Mouse (Mus musculus) midbrain, embryonic 14.5 days (tissue): ENCODE measurements around the gene Lipo3. TPM values are rescaled to one million over a fixed set of nuclear protein-coding genes. Genes with fewer than 3 reads are reported as not detected.
"Not testable (repeated sequence)": the region's sequence is repeated elsewhere in the genome, so short reads cannot be mapped to it uniquely, and the experiment has no call there.

Source experiments
- ATAC-seq: fragments of 200-750 bp; cut with Nextera tagmentation; 2 replicates; pipeline ENCODE4 v1.8.0; 2017; ENCODE audit warnings: moderate number of reproducible peaks, moderate library complexity; ENCODE audit not compliant: low FRiP score, low TSS enrichment
- DNase-seq: peaks from one replicate; pipeline ENCODE4 v3.0.0-alpha.2; 2015
- H3K27ac ChIP-seq: fragments of 300-500 bp; sonication (generic); replicated peaks from 2 replicates; pipeline ENCODE4 v1.5.1; 2014; ENCODE audit warnings: mild to moderate bottlenecking, low read depth, low read length, moderate library complexity
- H3K27me3 ChIP-seq: fragments of 300-500 bp; sonication (generic); 2 replicates; pipeline ENCODE4 v1.6.1; 2014; ENCODE audit warnings: low read length, control low read depth, mixed read lengths; ENCODE audit not compliant: control insufficient read depth, insufficient read depth
- H3K36me3 ChIP-seq: fragments of 300-500 bp; sonication (generic); 2 replicates; pipeline ENCODE4 v1.6.1; 2014; ENCODE audit warnings: low read length, control low read depth; ENCODE audit not compliant: control insufficient read depth, insufficient read depth
- H3K4me1 ChIP-seq: fragments of 300-500 bp; sonication (generic); 2 replicates; pipeline ENCODE4 v1.6.1; 2014; ENCODE audit warnings: mild to moderate bottlenecking, antibody characterized with exemption, low read length, control low read depth; ENCODE audit not compliant: control insufficient read depth, insufficient read depth
- H3K4me2 ChIP-seq: fragments of 300-500 bp; sonication (generic); 2 replicates; pipeline ENCODE4 v1.6.1; 2014; ENCODE audit warnings: mild to moderate bottlenecking, low read length, moderate library complexity
- H3K4me3 ChIP-seq: fragments of 300-500 bp; sonication (generic); replicated peaks from 2 replicates; pipeline ENCODE4 v1.5.1; 2014; ENCODE audit warnings: low read depth, low read length
- H3K9ac ChIP-seq: fragments of 300-500 bp; sonication (generic); replicated peaks from 2 replicates; pipeline ENCODE4 v1.6.1; 2014; ENCODE audit warnings: mild to moderate bottlenecking, low read length, moderate library complexity
- H3K9me3 ChIP-seq: fragments of 300-500 bp; sonication (generic); 2 replicates; pipeline ENCODE4 v1.6.1; 2016; ENCODE audit warnings: low read length, control low read depth, mixed read lengths; ENCODE audit not compliant: control insufficient read depth
- WGBS: fragments of 180-500 bp; shearing (Covaris S2); extraction: QIAGEN DNeasy Blood & Tissue Kit; methylation state at CpG from one replicate; pipeline ENCODE4 v1.1.7; 2014; 5-methylcytosine and 5-hydroxymethylcytosine counted together
- polyA plus RNA-seq: library from polyadenylated mRNA; unstranded; fragments of >200 nt; fragmentation: Nextera tagmentation; extraction: Ambion mirVana; gene quantifications from 2 replicates; pipeline ENCODE4 v1.2.1, GENCODE M21; 2014

The Lipo3 gene
- 12.8 and 16.1 TPM in 2 replicates for polyA plus RNA-seq

DNA sequence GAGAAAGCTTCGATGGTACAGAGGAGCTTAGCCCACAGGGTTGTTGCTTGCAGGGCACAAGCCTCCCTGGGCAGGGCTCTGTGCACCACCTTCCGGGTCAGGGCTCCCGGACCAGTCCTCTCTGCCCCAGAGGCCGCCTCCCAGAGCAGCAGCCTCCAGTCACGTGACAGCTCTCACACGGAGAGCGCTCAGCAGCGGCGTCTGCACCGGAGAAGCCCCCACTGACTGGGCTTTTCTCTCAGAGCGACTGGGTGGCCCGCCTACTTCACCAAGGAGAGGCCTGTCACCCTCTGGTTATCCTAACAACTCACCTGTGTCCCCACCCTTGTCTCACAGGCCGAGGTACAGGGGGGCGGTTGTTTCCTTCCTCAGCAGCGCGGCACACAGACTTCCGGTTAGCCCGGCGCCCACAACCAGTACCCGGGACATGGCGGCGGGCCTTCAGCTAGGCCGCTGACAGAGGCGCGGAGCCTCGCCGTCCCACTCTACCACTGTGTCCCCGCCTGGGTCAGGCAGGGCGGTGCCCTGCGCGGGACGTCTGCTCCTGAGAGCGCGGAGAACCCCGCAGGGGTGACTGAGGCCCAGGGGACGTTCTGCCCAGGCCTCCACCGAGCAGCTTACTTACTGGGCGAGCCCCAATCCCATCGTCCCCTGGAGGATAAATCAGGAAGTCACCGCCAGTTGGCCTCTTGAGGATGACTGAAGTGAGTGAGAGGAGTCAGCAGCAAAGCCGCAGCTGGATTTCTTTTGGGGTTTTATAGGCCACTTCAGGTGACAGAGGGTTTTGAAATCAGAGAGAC lies at the start of gene Lipo3:
Lipo3 (minus strand) TSS at position 665 of the 800 bp plus-strand sequence.
- not testable (repeated sequence) for H3K27me3 ChIP-seq, H3K27ac ChIP-seq, H3K4me1 ChIP-seq, H3K9ac ChIP-seq, H3K9me3 ChIP-seq, H3K36me3 ChIP-seq
- Histone ChIP-seq H3K4me2 (peak within 1 kb of the TSS; percentile 40), H3K4me3 (0 out of 2 replicates have a peak within 1 kb of the TSS, but pooled peaks have one; percentile 13)
- WGBS: 23% methylated on average over 11 of the region's 41 CpGs
- DNase-seq: peak; percentile 13
- peak; percentile 92 for ATAC-seq

GRCm38 (mm10) chr19:33787359-33787758 lies 25.6 kb upstream of the Lipo3 start, which contains the start of gene Lipo1:
Gene Lipo1 (minus strand): TSS chr19:33787459.
- H3K4me2 ChIP-seq, H3K4me1 ChIP-seq, H3K36me3 ChIP-seq, ATAC-seq, H3K9ac ChIP-seq, H3K27me3 ChIP-seq, H3K9me3 ChIP-seq, H3K4me3 ChIP-seq, DNase-seq, H3K27ac ChIP-seq: not testable (repeated sequence)

- ATAC-seq: no peak
- WGBS: 91% methylated on average over 12 of the region's 12 CpGs
Measured at GRCm38 (mm10) chr19:33786576-33787277, 25.0 kb upstream of the Lipo3 start.

GRCm38 (mm10) chr19:33751259-33751658 lies 10.5 kb downstream of the Lipo3 start, which contains the start of gene Lipo2:
Gene Lipo2 (minus strand): TSS chr19:33751359.
- not testable (repeated sequence) for H3K36me3 ChIP-seq, H3K27me3 ChIP-seq, H3K9ac ChIP-seq, H3K9me3 ChIP-seq, ATAC-seq, H3K4me3 ChIP-seq, H3K4me1 ChIP-seq, H3K4me2 ChIP-seq, DNase-seq, H3K27ac ChIP-seq
- WGBS: 95% methylated on average over 1 of the region's 1 CpGs

More at GRCm38 (mm10) chr19:33786576-33787277, 25.0 kb upstream of the Lipo3 start:
- Histone ChIP-seq H3K4me3 (no peak overlapping the region), H3K27ac (no peak overlapping the region), H3K27me3 (no peaks in the 10 kb centered on the region), H3K36me3 (no peaks in the 10 kb centered on the region), H3K9me3 (no peaks in the 10 kb centered on the region), H3K4me2 (no peak overlapping the region), H3K9ac (no peak overlapping the region), H3K4me1 (no peaks in the 10 kb centered on the region)
- no peak for DNase-seq

DNA sequence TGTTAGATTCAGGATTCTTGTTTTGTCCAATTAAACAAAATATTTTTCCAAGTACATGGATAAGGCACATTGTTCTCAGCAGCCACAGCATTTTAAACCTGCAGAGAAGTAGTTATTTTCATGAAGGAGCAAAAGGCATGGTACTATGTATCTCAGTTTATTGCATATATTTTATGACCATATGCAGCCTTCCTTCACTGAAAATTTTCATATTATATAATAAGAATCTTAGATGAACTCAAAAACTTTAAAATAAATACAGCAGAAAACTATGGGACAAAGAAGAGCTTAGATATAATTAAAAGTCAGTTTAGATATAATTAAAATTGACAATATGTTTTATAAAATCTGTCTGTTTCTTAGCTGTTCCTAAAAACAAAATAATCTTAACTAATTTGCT lies 136.6 kb downstream of the Lipo3 start, which contains the start of gene Gm8978:
Gm8978 (minus strand) TSS at position 101 of the 400 bp plus-strand sequence.
- not testable (repeated sequence) for DNase-seq, H3K4me2 ChIP-seq, H3K27me3 ChIP-seq, H3K9me3 ChIP-seq, H3K36me3 ChIP-seq, H3K4me3 ChIP-seq, H3K27ac ChIP-seq, H3K9ac ChIP-seq, H3K4me1 ChIP-seq, ATAC-seq

GRCm38 (mm10) chr19:33589626-33590302 lies 172.0 kb downstream of the Lipo3 start:
- not testable (repeated sequence) for H3K9me3 ChIP-seq
- WGBS: 4% methylated on average over 10 of the region's 38 CpGs

GRCm38 (mm10) chr19:33568551-33568950 lies 193.2 kb downstream of the Lipo3 start:
- not testable (repeated sequence) for H3K9ac ChIP-seq, H3K4me3 ChIP-seq, H3K4me2 ChIP-seq, H3K27ac ChIP-seq, DNase-seq, H3K9me3 ChIP-seq, H3K4me1 ChIP-seq, ATAC-seq, H3K36me3 ChIP-seq, H3K27me3 ChIP-seq
- 86% methylated on average over 5 of the region's 5 CpGs for WGBS

More at GRCm38 (mm10) chr19:33589626-33590302, 172.0 kb downstream of the Lipo3 start:
- H3K4me1 ChIP-seq, H3K27me3 ChIP-seq, H3K36me3 ChIP-seq: not testable (repeated sequence)
- peak; percentile 85 for DNase-seq
- H3K27ac ChIP-seq: peak overlapping the region; percentile 55; the same call in 1 of the 2 replicates
- peak overlapping the region; percentile 39 for H3K4me3 ChIP-seq
- ATAC-seq: peak; percentile 98
- H3K9ac ChIP-seq: peak overlapping the region; percentile 54; the same call in 1 of the 2 replicates
- peak overlapping the region; percentile 51 for H3K4me2 ChIP-seq

- H3K36me3 ChIP-seq: no peaks in the 10 kb centered on the region
- DNase-seq: no peak
- H3K4me1 ChIP-seq: no peaks in the 10 kb centered on the region
- H3K4me2 ChIP-seq: no peak within 1 kb of the TSS
- no peak within 1 kb of the TSS for H3K27ac ChIP-seq
- ATAC-seq: no peak
- H3K9me3 ChIP-seq: no peaks in the 10 kb centered on the region
- no peaks in the 10 kb centered on the region for H3K27me3 ChIP-seq
- no peak within 1 kb of the TSS for H3K9ac ChIP-seq
- H3K4me3 ChIP-seq: no peak within 1 kb of the TSS
Measured at GRCm38 (mm10) chr19:33517680-33518079, 244.1 kb downstream of the Lipo3 start, which contains the start of gene Lipo4. Gene Lipo4 (minus strand): TSS chr19:33517780.
